Mouse (Mus musculus) brain, embryonic 18.5 days (tissue): ENCODE measurements around the gene Myadml2.

Experiments
- DNase-seq: peaks from one replicate; pipeline ENCODE4 v3.0.0-alpha.2; 2012; ENCODE audit warnings: low read depth, low spot score

Myadml2 gene

DNA sequence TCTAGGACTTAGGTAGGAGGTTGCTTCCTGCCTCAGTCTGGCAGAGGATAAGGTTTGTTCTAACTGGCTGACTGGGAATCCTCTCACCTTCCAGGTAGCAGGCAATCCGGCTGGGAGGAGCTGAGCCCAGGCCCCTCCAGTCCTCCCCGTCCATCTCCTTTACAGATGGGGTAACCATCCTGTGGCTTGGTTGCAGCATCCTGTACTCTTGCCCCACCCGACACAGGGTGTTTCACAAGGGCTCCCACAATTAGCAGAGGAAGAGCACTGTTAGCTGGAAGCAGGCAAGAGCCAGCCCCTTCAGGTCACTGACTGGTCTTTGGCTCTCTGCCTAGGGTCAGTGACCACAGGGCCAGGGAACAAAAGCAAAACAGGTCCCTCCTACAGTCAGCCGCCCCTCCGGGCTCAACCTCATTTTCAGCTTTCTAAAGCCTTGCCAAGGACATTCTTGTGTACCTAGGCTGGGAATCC lies 17.5 kb downstream of the Myadml2 start:
- DNase-seq: no peak

GRCm38 (mm10) chr11:120629911-120630310 lies 18.0 kb downstream of the Myadml2 start:
- no peak for DNase-seq

DNA sequence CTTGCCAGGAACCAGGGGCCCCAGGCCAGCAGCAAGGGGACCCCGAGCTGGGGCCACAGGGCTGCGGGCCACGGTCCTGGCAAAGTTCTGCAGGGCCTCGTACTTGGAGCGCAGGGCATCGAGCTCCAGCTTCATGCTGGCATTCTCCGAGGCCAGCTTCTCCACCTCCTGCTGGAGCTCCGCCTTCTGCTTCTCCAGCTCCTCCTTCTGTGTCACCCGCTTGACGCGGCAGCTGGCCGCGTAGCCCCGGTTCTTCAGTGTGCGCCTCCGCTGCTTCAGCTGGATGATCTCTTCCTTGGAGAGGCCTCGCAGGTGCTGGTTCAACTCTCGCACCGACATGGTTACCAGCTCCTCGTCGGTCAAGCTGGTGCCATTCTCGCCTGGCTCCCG lies 18.6 kb downstream of the Myadml2 start:
- DNase-seq: no peak

DNA sequence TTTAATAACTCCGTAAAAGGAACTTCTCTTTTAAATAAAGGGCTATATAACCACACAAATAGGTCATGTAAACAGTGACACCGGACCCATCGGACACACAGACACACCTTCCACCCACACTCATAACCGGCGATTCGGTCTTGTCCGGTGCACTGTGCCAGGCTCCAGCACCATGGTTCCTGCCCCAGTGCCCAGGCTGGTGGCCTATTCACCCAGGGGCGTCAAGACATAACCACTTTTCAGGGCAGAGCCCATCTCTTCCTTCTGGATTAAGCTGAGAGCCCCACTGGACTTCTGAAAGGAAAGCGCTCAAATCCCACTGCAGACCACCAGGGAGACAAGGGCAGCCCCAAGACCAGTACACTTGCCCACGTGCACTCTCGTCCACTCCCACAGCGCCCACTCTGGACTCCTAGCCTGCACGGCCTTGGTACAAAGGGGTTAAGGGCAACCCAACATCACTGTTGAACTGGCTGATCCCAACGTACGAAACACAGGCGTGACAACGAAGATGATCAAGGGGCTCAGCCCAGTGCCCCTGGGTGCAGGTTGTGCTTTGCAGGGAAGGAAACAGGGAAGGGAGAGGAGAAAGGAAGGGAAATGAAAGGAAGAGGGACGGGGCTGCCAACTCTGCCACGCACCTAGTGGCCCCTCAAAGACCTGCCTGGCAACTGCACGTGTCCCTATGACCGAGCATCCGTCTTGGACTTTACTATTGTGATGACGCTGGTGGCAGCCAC lies 19.2 kb downstream of the Myadml2 start:
- no peak for DNase-seq

GRCm38 (mm10) chr11:120627468-120628300 lies 20.3 kb downstream of the Myadml2 start:
- no peak for DNase-seq

- no peak for DNase-seq
These were observed 21.0 kb downstream of the Myadml2 start for GRCm38 (mm10) chr11:120626785-120627467.

DNA sequence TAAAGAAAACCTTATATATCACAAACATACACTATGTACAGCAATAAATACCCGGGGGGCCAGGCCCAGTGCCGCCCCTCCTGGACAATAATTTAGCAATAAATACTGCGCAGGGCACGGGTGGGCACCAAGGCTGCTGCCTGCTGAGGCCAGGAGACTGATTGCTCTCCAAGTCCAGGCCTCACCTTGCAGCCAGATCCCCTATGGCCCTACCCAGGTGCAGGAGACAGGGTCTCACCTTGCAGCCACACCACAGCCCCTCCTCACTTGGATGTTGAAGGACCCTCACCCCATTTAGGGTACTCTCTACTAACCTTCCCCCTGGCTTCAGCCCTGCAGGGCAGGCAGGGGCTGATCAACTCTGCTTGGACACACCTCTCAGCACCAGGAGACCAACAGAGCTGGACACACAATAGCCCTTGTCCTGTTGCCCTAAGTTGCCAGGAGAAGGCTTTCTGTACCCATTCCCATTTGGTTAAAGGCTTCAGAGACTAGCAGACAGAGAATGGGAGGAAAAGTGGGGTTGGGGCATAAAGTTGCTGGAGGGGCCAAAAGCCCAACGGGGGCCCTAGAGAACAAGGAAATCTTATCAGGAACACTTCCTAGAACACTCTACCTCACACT lies 22.7 kb downstream of the Myadml2 start, which contains the start of gene Sirt7:
Gene Sirt7 (minus strand): TSS at position 89 of the 624 bp plus-strand sequence.
- DNase-seq: no peak

DNA sequence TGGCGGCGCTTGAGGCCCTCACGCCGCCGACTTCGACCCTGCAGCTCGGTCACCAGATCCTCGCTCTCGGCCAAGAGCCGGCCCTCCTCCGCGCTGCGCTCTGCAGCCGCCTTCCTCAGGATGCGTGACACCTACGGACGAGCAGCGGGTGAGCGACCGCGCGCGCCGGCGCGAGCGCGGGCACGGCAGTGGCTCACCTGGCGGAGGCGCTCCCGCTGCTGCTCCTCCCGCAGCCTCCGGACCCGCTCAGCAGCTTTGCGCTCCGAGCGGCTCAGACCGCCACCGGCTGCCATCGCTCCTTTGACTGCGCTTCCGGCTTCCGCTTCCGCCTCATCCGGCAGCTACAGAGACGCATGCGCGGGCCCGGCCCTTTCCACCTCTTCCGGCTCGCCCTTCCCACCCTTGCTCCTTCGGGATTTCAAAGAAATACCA lies 23.3 kb downstream of the Myadml2 start:
- peak; percentile 67 for DNase-seq

- DNase-seq: no peak
These were observed 23.8 kb downstream of the Myadml2 start for GRCm38 (mm10) chr11:120623961-120624679.

DNA sequence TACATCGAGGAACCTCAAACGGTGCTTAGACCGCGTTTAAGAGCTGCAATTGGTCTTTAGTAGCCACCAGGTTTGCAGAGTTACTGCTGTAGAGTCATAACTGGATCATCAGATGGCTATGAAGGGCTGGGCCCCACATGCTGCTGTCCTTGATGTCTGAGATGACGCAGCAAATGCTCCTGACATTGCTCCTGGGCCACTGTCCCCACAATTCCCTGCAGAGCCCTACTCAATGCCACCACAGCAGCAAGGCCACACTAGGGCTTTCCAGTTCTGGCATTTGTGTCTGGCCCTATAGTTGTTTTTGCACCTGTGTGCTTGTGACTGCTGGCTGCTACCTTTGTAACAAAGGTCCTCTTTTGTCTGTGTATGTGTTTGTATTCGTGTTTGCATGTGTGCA lies 25.2 kb downstream of the Myadml2 start:
- DNase-seq: no peak

DNA sequence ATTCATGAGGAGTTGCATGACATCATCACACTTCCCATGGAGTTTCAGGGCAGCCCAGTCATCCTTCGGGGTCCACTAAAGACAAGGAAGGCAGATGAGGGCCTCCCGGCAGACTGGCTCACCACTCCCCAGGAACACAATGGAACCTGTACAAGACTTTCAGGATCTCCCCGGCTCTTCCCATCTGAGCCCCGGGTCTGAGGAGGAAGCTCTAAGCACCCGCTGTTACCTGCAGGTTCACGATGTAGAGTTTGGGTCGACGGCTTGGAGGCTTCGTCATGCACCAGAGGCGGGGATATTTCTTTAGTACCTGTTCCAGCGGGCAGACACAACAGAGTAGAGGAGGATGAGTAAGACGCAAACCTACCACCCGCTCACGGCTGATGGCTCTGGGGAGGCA lies 27.8 kb downstream of the Myadml2 start:
- DNase-seq: no peak

DNA sequence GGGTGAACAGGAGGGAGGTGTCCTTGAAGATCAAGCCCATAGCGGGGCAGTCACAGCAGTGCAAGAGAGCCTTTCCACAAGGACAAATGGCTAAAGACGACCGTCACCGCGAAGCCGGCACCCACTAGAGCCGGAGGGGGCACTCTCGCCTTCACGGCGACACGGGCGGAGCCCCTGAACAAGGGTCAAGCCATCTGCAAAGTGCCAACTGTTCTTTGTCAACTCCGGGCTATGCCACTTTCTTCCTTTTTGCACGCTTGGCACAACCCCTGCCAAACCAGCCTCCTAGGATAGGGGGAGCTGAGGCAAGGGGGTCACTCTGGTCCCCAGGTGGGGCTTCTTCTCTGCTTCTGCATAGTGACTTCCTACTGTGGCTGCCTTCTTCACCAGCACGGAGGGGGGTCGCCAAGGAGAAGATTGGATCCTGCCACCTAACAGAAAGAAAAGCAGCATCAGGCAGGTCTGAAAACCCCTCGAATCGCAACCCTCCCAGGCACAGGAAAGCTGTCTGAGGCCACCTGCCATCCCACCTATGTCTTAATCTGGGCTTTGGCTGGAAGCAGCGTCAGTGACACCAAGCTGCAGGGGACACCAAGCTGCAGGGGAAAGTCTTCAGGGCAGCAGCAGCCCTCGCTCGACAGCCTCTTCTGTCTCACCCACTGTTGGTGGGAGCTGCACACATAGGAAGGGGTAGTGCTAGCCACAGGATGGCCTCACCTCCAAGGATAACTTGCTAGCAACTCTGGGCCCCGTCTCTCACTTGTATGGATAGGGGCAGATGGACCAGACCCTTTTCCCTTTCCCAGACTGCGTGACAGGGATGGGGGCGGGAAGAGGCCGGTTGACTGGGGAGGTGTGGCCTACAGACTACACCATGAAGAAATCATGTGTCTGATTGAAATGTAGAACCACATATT lies 29.1 kb downstream of the Myadml2 start:
- DNase-seq: no peak

DNA sequence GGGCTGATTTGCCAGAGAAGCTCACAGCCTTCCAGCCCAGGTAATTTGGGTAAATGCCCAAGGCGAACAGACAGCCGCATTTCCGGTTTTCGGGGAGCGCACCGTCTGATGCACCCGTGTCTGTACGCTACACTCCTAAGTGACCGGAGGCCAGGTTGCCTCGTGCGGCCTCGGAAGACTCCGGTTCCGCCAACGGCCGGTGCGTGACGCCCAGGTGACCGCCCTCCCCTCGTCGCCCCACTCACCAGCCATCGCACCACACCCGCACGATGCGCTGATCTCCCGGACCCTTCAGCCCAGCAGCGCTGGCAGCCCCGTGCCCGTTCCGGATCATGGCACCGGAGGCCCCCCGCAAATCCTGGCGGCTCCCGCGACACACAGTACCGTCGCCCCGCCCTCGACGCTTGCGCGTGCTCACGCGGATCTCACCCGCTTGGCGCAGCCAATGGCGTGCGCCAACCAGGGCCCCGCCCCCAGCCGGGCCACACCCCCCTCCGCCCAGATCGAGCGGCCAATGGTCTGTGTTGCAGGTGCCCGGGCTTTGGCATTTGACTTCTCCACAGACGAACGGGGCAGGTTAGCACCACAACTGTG lies 30.3 kb downstream of the Myadml2 start, which contains the start of gene Pcyt2:
Gene Pcyt2 (minus strand): TSS at position 418 of the 594 bp plus-strand sequence.
- DNase-seq: peak; percentile 76

GRCm38 (mm10) chr11:120616617-120617294 lies 31.2 kb downstream of the Myadml2 start:
- DNase-seq: no peak

DNA sequence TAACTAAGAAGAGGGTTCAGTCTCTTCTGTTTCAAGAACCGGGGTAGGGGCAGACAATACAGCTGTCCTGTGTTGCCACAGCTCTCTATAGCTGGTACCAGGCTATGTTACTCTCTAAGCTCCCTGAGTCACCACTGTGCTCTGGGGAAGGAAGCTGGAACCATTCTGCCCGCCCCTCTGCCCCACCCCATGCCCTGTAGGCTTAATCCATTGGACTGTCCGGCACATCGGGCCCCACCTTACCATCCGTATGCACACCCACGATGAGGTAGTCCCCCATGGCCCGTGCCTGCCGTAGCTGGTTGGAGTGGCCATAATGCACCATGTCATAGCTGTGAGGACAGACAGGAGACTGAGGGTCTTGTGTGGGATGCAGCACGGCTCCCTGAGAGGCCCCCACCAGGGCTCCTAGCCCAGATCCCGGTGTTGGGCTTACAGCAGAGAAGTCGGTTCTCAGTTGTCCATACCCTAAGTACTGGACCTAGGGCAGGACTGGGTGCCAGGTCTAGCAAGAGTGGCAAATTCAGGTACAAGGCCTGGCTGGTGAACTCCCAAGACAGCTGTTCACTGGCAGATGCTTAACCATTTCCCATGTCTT lies 32.3 kb downstream of the Myadml2 start:
- DNase-seq: no peak

DNA sequence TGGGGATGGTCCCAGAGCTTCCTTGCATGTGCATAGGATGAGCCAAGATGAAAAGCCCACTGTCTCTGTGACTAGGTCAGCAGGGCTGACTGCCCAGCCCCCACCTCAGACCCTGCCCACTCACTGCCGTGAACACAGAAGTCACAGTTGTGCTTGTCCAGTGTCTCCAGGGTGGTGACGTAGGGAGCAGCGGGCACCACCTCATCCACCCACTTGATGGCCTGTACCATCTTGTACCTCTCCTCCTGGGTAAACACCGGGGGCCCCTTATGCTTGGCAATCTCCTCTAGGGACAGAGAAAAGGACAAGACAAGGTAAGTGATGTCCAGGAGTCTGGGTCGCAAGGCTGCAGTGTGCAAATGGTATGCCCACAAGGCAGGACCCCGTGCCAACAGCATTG lies 32.8 kb downstream of the Myadml2 start:
- no peak for DNase-seq

DNA sequence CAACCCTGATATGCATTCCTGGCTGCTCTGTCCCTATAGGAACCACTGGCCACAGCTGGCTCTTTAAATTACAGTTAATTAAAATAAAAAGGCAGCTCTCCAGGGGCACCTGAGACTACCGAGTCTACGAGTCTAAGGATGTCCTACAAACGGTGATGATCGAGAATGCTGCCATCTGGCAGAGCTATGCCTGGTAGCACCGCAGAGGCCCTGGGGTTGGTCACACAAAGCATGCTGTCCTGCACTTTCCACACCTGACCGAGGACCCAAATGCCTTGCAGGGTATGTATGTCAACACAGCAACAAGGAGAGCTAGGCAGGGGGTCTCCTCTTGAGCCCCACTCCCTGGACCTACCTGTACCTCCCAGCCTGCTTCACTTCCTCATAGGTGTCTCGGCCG lies 34.0 kb downstream of the Myadml2 start:
- no peak for DNase-seq

- no peak for DNase-seq
These were observed 34.4 kb downstream of the Myadml2 start for GRCm38 (mm10) chr11:120613481-120613972.
